Mouse (Mus musculus) gastrocnemius, postnatal 4 days (tissue): ENCODE measurements around the gene Mterf1b. TPM values are rescaled to one million over a fixed set of nuclear protein-coding genes. Genes with fewer than 3 reads are reported as not detected.

Experiments used
- DNase-seq, 2 experiments: peaks; one replicate each; pipeline ENCODE4 v3.0.0; 2021 to 2022; ENCODE audit warnings: low spot score in 2 of 2, mixed read lengths in 2 of 2
- total RNA-seq, 2 experiments: library from RNA; stranded (reverse); gene quantifications; 2 replicates each; pipeline ENCODE4 v1.2.3; 2021

Gene Mterf1b
- total RNA-seq, 2 experiments from 2014 or later, result 2.2 to 2.7 TPM

DNA sequence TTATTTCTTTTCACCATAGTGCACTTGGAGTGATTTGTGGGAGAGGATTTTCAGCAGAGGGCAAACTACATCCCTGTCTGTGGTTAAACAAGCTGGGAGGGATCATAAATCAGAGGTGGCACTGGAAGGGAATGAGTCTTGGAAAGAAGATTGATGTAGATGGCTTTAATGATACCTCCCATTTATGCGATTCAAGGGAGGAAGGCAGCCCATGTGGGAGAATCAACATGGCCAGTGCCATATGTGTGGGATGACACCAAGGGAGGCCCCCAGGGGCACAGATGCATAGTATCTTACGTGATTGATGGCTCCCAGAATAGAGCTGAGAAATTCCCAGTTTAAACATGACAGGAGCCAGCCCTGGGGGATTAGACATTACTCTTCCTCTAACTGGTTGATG lies 48.0 kb downstream of the Mterf1b start:
- DNase-seq, result no peak

DNA sequence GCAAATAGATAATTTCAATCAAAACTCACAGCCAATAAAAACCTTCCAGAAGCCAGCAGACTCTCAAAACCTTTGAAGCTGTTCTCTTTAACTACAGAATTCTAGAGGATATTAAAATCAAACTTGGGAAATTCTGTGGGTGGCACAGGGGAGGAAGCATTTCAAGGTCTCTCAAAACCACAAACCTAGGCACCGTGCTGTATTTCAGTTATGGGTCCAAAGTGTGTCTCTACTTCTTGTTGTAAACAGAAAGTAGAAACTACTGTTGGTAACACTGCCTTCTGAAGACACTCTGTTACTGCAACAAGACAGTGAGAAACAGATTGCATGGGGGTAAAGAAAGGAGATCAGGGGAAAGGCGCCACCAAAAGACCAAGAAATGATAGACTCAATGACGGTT lies 52.8 kb downstream of the Mterf1b start:
- DNase-seq, result no peak

DNA sequence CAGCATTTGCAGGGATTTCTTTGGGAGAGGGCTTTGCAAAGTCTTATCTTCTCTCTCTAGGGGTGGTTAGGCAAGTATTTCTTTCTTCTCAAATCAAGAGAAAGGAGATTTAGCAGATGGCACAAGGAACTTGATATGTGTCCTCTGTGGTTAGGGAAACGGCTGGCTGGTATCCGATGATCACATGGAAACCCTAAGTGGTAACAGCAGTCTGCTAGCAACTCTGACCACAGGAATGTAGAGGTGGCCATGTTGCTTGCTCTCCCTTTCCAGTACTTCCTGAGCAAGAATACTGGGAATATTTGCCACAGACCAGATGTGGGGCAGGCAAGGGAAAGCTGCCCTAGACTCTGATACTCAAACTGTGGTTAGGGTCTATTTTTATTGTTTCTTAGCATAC lies 53.9 kb downstream of the Mterf1b start:
- no peak for DNase-seq

Other genes with a start within 250 kb of the Mterf1b start
- gene Cyp51, start 87.6 kb upstream of the Mterf1b start, total RNA-seq, result 10 to 100 TPM; 18.5 to 23.6 TPM